Mouse (Mus musculus) midbrain, embryonic 14.5 days (tissue): ENCODE results near the gene Srsf5. TPM values are rescaled to one million over a fixed set of nuclear protein-coding genes. Genes with fewer than 3 reads are reported as not detected.
A peak's percentile ranks its signal among the peaks of the same experiment; 100 is the strongest.

Experiments
- ATAC-seq: fragments of 200-750 bp; cut with Nextera tagmentation; 2 replicates; pipeline ENCODE4 v1.8.0; 2017; ENCODE audit warnings: moderate number of reproducible peaks, moderate library complexity; ENCODE audit not compliant: low FRiP score, low TSS enrichment
- DNase-seq: peaks from one replicate; pipeline ENCODE4 v3.0.0-alpha.2; 2015
- H3K27ac ChIP-seq: fragments of 300-500 bp; sonication (generic); replicated peaks from 2 replicates; pipeline ENCODE4 v1.5.1; 2014; ENCODE audit warnings: mild to moderate bottlenecking, low read depth, low read length, moderate library complexity
- H3K27me3 ChIP-seq: fragments of 300-500 bp; sonication (generic); 2 replicates; pipeline ENCODE4 v1.6.1; 2014; ENCODE audit warnings: low read length, control low read depth, mixed read lengths; ENCODE audit not compliant: control insufficient read depth, insufficient read depth
- H3K36me3 ChIP-seq: fragments of 300-500 bp; sonication (generic); 2 replicates; pipeline ENCODE4 v1.6.1; 2014; ENCODE audit warnings: low read length, control low read depth; ENCODE audit not compliant: control insufficient read depth, insufficient read depth
- H3K4me1 ChIP-seq: fragments of 300-500 bp; sonication (generic); 2 replicates; pipeline ENCODE4 v1.6.1; 2014; ENCODE audit warnings: mild to moderate bottlenecking, antibody characterized with exemption, low read length, control low read depth; ENCODE audit not compliant: control insufficient read depth, insufficient read depth
- H3K4me2 ChIP-seq: fragments of 300-500 bp; sonication (generic); 2 replicates; pipeline ENCODE4 v1.6.1; 2014; ENCODE audit warnings: mild to moderate bottlenecking, low read length, moderate library complexity
- H3K4me3 ChIP-seq: fragments of 300-500 bp; sonication (generic); replicated peaks from 2 replicates; pipeline ENCODE4 v1.5.1; 2014; ENCODE audit warnings: low read depth, low read length
- H3K9ac ChIP-seq: fragments of 300-500 bp; sonication (generic); replicated peaks from 2 replicates; pipeline ENCODE4 v1.6.1; 2014; ENCODE audit warnings: mild to moderate bottlenecking, low read length, moderate library complexity
- H3K9me3 ChIP-seq: fragments of 300-500 bp; sonication (generic); 2 replicates; pipeline ENCODE4 v1.6.1; 2016; ENCODE audit warnings: low read length, control low read depth, mixed read lengths; ENCODE audit not compliant: control insufficient read depth
- WGBS: fragments of 180-500 bp; shearing (Covaris S2); extraction: QIAGEN DNeasy Blood & Tissue Kit; methylation state at CpG from one replicate; pipeline ENCODE4 v1.1.7; 2014; 5-methylcytosine and 5-hydroxymethylcytosine counted together
- polyA plus RNA-seq: library from polyadenylated mRNA; unstranded; fragments of >200 nt; fragmentation: Nextera tagmentation; extraction: Ambion mirVana; gene quantifications from 2 replicates; pipeline ENCODE4 v1.2.1, GENCODE M21; 2014

Srsf5 gene
- polyA plus RNA-seq, 1 experiment from 2014 or later: 294 TPM

DNA sequence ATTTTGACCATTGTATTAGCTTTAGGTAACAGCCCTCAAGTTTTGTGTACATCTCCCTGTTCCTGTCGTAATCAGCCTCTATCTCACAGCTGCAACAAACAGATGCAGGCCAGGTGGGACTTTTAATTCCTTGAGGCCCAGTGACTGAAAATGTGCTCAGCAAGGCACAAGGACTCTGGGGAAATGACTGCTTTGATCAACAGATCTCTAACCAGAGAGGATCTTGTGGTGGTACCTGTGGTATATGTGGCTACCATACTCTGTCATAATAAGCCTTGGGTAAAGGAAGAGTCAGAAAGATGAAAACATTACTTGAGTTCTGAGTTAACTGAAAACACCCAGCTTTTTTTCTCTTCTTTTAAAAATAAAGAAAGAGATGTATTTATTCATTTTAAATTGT, 48.5 kb downstream of the Srsf5 start:
- DNase-seq (no peak), ATAC-seq (no peak)
- Histone ChIP-seq H3K36me3 (no peaks in the 10 kb centered on the region), H3K27ac (no peak overlapping the region), H3K27me3 (no peaks in the 10 kb centered on the region), H3K4me3 (no peak overlapping the region), H3K9me3 (no peaks in the 10 kb centered on the region), H3K9ac (no peak overlapping the region), H3K4me1 (0 out of 2 replicates have a peak, but pooled peaks cover 4% of the 10 kb centered on the region), H3K4me2 (no peak overlapping the region)
- WGBS: 84% methylated on average over 1 of the region's 1 CpGs

DNA sequence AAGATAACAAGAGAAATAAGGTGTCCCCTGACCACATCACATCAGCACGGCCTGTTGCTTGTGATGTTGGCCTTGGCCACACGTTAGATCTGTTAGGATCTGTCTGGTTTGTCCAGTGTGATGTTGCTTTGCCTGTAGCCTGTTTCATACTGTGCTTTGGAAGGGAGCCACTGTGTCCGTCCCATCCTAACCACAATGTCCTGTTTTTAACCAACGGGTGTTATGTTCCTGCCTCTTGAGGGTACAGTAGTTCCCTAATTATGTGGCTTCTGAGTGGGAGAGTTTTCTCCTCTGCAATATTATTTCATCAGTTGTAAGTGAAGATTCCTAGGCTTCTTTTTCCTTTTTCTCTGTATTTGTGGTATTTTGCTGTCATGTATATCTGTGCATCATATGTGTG, 50.0 kb downstream of the Srsf5 start:
- ATAC-seq (no peak), DNase-seq (no peak)
- no peaks in the 10 kb centered on the region for H3K9me3 ChIP-seq
- 0 out of 2 replicates have a peak, but pooled peaks cover 7% of the 10 kb centered on the region for H3K4me1 ChIP-seq
- no peak overlapping the region for H3K4me2 ChIP-seq
- H3K4me3 ChIP-seq: no peak overlapping the region
- H3K27ac ChIP-seq: no peak overlapping the region
- H3K36me3 ChIP-seq: no peaks in the 10 kb centered on the region
- H3K27me3 ChIP-seq: no peaks in the 10 kb centered on the region
- no peak overlapping the region for H3K9ac ChIP-seq
- 97% methylated on average over 4 of the region's 4 CpGs for WGBS

- H3K4me2 ChIP-seq: no peak overlapping the region
- no peak overlapping the region for H3K27ac ChIP-seq
- no peak overlapping the region for H3K4me3 ChIP-seq
- H3K36me3 ChIP-seq: no peaks in the 10 kb centered on the region
- no peak for DNase-seq
- H3K4me1 ChIP-seq: 0 out of 2 replicates have a peak, but pooled peaks cover 7% of the 10 kb centered on the region
- H3K27me3 ChIP-seq: no peaks in the 10 kb centered on the region
- ATAC-seq: no peak
- 73% methylated on average over 4 of the region's 4 CpGs for WGBS
- no peak overlapping the region for H3K9ac ChIP-seq
- no peaks in the 10 kb centered on the region for H3K9me3 ChIP-seq
Measured at GRCm38 (mm10) chr12:80997652-80998051, 52.3 kb downstream of the Srsf5 start.

DNA sequence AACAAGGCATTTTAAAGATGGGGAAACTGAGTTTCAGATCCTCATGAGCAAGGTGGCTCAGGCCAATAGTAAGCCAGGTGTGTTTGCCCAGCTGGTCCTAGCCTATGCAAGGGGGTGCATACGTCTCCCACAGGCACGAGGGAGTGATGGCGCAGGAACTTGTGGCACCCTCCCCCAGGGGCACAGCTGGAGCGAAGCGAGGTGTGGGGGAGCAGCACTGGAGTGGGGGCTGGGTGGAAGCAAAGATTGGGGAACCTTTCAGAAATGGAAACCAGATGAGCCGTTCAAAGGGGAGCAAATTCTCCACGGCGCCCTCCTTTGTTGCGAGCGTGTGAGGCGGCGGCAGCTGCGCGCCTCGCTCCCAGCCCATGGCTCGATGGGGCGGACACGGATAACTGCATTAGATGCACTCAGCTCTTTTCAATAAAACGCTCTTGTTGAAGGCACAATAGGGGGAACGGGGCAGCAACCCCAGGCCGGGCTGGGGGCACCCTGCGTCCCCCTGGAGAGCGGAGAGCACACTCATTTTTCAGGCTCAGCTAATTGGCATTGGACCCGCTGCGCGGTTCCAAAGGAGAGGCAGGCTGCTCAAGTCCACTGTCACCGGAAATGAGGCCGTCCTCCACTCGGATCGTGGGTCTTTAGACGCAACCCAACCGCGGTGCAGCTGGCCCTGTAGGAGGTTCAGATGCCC, 53.4 kb downstream of the Srsf5 start:
- Histone ChIP-seq H3K9me3 (no peaks in the 10 kb centered on the region), H3K4me1 (0 out of 2 replicates have a peak, but pooled peaks cover 13% of the 10 kb centered on the region), H3K4me2 (peak overlapping the region; percentile 45), H3K9ac (peak overlapping the region; percentile 41), H3K27ac (peak overlapping the region; percentile 58), H3K4me3 (peak overlapping the region; percentile 25), H3K36me3 (no peaks in the 10 kb centered on the region), H3K27me3 (no peaks in the 10 kb centered on the region)
- 1% methylated on average over 33 of the region's 33 CpGs for WGBS
- DNase-seq (peak; percentile 81), ATAC-seq (peak; percentile 83)

Other genes with a start within 250 kb of the Srsf5 start
- 8.5 and 8.8 TPM in 2 replicates for gene Ccdc177, start 184.8 kb upstream of the Srsf5 start, polyA plus RNA-seq
- 8.8 and 14.3 TPM in 2 replicates for gene Susd6, start 155.0 kb upstream of the Srsf5 start, polyA plus RNA-seq
- 0.49 and 0.50 TPM in 2 replicates for gene Slc10a1, start 23.2 kb downstream of the Srsf5 start, polyA plus RNA-seq
- 21.6 and 33.5 TPM in 2 replicates for gene Smoc1, start 81.3 kb downstream of the Srsf5 start, polyA plus RNA-seq